Mouse (Mus musculus): ENCODE results near the gene Arhgap23.

Gene Arhgap23

GRCm38 (mm10) chr11:97415330-97415711 lies at the start of gene Arhgap23:
Gene Arhgap23, plus strand, starts transcription at chr11:97415533.
- no peak for DNase-seq (ENCODE audit: low read depth)

GRCm38 (mm10) chr11:97365556-97365955 lies 49.8 kb upstream of the Arhgap23 start:
- DNase-seq (ENCODE audit: low read depth), result no peak

GRCm38 (mm10) chr11:97368501-97368900 lies 46.8 kb upstream of the Arhgap23 start:
- peak; percentile 46 for DNase-seq (ENCODE audit: low read depth)

GRCm38 (mm10) chr11:97370329-97371091 lies 44.8 kb upstream of the Arhgap23 start:
- no peak for DNase-seq (ENCODE audit: low read depth)

- no peak for DNase-seq (ENCODE audit: low read depth)
Measured at GRCm38 (mm10) chr11:97372159-97372864, 43.0 kb upstream of the Arhgap23 start.

- DNase-seq (ENCODE audit: low read depth), result no peak
Measured at GRCm38 (mm10) chr11:97373402-97373801, 41.9 kb upstream of the Arhgap23 start.

GRCm38 (mm10) chr11:97380036-97380435 lies 35.3 kb upstream of the Arhgap23 start:
- DNase-seq (ENCODE audit: low read depth), result no peak

GRCm38 (mm10) chr11:97383017-97383416 lies 32.3 kb upstream of the Arhgap23 start:
- DNase-seq (ENCODE audit: low read depth), result no peak

- no peak for DNase-seq (ENCODE audit: low read depth)
Measured at GRCm38 (mm10) chr11:97383764-97384163, 31.6 kb upstream of the Arhgap23 start.

GRCm38 (mm10) chr11:97387811-97388210 lies 27.5 kb upstream of the Arhgap23 start:
- DNase-seq (ENCODE audit: low read depth), result no peak

GRCm38 (mm10) chr11:97389127-97389526 lies 26.2 kb upstream of the Arhgap23 start:
- DNase-seq (ENCODE audit: low read depth), result no peak

- DNase-seq (ENCODE audit: low read depth), result no peak
Measured at GRCm38 (mm10) chr11:97393658-97394057, 21.7 kb upstream of the Arhgap23 start.

- DNase-seq (ENCODE audit: low read depth), result no peak
Measured at GRCm38 (mm10) chr11:97394146-97394545, 21.2 kb upstream of the Arhgap23 start.

- DNase-seq (ENCODE audit: low read depth), result no peak
Measured at GRCm38 (mm10) chr11:97398506-97398905, 16.8 kb upstream of the Arhgap23 start.

- DNase-seq (ENCODE audit: low read depth), result no peak
Measured at GRCm38 (mm10) chr11:97399958-97400710, 15.2 kb upstream of the Arhgap23 start.

- DNase-seq (ENCODE audit: low read depth), result no peak
Measured at GRCm38 (mm10) chr11:97401082-97401481, 14.3 kb upstream of the Arhgap23 start.

GRCm38 (mm10) chr11:97401686-97402435 lies 13.5 kb upstream of the Arhgap23 start:
- no peak for DNase-seq (ENCODE audit: low read depth)

GRCm38 (mm10) chr11:97402746-97403145 lies 12.6 kb upstream of the Arhgap23 start:
- no peak for DNase-seq (ENCODE audit: low read depth)

GRCm38 (mm10) chr11:97403614-97404183 lies 11.6 kb upstream of the Arhgap23 start:
- DNase-seq (ENCODE audit: low read depth), result no peak

- DNase-seq (ENCODE audit: low read depth), result no peak
Measured at GRCm38 (mm10) chr11:97404184-97404760, 11.1 kb upstream of the Arhgap23 start.

GRCm38 (mm10) chr11:97404761-97405190 lies 10.6 kb upstream of the Arhgap23 start:
- DNase-seq (ENCODE audit: low read depth), result no peak

Data from fibroblast of lung, adult 2 months (primary cell).